Mouse (Mus musculus) adipocyte (in vitro differentiated cells): ENCODE measurements around the gene Gm9844.
A peak's percentile ranks its signal among the peaks of the same experiment; 100 is the strongest.
"Not testable (repeated sequence)": the region's sequence is repeated elsewhere in the genome, so short reads cannot be mapped to it uniquely, and the experiment has no call there.

Source experiments
- DNase-seq: peaks from one replicate; pipeline ENCODE4 v3.0.0-alpha.2; 2016; ENCODE audit warnings: low spot score

Gene Gm9844

DNA sequence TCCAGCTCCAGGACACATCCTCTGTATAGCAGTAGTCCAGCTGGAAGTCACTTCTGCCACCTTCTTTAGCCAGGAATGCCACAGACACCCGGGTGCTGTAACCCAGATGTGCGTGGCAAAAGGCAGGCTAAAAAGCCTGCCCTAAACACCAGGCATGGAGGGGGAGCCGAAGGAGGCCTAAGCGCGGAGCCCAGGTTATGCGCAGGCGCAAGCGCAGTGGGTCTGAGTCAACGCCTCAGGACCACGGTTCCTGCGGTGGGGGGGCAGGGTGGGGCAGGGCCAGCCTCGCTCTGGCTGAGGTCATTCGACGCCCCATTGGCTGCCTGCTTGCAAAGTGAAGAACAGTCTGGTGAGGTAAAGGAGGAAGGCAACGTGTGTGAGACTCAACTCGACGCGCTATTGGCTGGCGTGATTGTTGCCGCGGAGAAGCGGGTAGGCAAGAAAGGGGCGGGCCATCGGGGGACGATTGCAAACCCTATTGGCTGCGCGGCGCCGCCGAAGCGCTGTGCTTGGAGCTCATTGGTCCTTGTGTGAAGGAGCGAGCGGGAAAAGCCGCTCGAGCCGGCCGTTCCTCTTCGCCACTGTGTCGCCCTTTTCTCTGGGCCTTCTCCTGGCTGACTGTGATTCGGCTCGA is 7.6 kb downstream of the Gm9844 start, which contains the start of the genes Lypd4 and Dmrtc2:
TSS of gene Lypd4 (minus strand) at position 410 of the 634 bp plus-strand sequence.
TSS of gene Dmrtc2 (plus strand) at position 526 of the 634 bp plus-strand sequence.
- DNase-seq = no peak

DNA sequence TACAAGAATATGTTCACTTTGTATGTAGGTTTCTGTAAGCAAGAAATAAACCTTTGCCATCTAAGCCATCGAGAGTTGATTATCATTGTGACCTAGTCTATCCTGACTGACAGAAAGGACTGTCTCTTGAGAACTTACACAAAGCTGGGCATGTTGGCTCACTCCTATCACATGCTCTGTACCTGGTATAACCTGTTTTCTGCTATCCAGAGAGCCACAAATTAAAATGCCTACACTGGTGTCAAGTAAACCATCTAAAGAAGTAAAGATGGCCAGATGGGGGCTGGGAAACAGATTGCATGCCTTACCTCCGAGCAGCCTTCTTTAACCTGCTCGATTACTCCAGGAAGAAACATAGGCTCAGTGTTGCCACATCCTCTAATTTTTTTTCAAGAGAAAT is 15.6 kb downstream of the Gm9844 start:
- DNase-seq = no peak

DNA sequence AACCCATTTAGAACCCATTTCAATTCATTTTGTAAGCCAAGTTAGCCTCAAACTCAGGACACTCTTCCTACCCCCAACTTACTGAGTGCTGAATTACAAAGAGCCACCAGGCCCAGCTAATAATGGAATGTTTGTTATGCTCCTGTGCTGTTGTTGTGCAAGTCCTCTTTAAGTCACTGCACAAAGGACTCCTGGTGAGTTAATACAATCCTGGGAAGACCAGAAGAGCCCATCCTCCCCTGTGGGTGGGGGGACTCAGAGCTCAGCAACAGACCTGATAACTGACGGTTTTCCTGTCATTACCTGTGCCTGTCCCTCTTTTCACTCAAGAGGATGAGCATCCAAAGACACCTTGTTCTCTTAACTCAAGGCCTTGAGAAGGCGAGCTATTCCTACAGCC is 17.6 kb downstream of the Gm9844 start:
- DNase-seq = no peak

DNA sequence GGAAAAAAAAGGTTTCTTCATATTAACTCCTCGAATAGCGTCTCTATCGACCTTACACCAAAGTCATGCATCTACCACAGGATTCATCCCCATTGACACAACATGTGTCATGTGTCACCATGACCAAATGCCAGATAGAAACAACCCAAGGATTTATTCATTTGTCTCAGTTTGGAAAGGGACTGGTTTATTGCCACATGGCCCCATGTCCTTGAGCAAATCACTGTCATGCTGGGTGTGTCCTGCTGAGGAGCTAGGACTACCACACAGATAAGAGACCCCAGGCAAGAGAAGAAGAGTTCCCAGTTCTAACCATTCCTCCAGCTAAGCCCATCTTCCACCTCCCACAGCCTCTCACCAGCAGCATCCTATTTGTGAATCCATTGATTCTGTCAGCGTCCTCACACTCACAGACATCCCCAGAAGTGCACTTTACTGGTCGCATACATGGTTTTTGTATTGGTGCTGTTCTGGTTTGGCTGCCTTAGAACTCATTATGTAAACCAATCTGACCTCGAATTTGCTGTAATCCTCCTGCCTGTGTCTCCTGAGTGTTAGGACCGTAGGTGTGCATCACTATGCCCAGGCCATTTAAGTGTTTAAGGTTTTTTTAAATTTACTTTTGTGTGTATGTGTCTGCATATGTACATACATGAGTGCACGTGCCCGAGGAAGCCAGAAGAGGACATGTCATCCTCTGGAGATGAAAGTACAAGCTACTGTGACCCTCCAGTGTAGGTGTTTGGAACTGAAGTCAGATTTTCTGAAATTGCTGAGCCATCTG is 20.6 kb downstream of the Gm9844 start:
- no peak for DNase-seq

DNA sequence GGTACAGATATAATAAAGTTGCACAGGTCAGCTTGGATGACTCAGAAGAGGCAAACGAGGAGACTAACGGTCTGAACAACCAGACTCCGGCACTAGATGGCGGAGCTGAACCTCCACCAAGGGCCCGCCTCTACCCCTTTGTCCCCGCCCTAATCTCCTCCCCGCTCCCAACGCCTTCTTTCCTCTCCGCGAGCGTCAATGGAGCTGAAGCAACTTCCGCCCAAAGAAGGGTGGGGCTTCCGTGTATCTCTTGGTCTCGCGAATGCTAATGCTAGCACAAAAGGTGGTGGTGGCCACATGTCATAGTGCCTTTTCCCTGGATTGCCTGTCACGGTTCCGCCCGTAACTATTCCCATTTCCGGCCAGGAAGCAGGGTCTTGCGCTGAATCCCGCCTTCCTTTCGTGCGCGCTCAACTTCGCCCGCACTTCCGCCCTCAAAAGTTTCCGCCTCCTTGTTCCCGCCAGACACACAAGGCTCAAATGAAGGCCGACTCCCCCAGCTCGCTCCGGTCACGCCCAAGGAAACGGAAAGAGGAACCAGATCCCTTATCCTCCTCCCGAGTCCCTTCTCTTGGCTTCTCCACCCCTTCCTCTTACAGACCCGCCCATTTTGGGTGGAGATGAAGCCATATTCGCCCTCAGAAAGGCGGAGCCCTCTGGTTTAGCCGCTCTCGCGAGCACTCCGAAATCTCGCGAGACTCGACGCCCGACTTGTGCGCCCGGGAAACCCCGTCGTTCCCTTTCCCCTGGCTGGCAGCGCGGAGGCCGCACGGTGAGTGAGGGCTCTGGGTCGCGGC is 22.1 kb downstream of the Gm9844 start, which contains the start of gene Rps19:
TSS of gene Rps19 (plus strand) at position 476 of the 797 bp plus-strand sequence.
- DNase-seq = peak; percentile 99

DNA sequence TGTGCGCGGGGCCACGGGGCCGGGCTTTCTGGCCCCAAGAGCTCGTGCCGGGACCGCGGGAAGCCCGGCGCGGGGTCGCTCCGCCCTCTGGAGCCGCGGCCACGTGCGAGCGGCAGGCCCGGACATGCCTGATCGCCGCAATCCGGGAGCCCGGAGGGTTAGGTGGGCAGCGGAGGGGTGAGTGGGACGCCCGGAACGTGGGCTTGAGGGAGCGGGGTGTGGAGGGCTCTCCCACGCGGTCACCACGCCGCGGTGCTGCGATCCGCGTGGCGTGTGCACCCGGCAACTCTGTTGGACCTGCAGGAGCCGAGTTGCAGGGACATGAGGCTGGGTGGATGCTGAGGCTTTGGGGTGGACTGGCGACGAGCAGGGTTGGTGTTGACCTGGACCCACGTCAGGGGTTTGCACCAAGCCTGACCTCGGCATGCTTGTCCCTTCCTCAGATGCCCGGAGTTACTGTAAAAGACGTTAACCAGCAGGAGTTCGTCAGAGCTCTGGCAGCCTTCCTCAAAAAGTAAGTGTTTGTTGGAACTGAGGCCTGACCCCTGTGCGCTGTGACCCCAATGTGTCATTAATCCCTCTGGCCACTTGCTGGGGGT is 22.8 kb downstream of the Gm9844 start:
- peak; percentile 47 for DNase-seq

DNA sequence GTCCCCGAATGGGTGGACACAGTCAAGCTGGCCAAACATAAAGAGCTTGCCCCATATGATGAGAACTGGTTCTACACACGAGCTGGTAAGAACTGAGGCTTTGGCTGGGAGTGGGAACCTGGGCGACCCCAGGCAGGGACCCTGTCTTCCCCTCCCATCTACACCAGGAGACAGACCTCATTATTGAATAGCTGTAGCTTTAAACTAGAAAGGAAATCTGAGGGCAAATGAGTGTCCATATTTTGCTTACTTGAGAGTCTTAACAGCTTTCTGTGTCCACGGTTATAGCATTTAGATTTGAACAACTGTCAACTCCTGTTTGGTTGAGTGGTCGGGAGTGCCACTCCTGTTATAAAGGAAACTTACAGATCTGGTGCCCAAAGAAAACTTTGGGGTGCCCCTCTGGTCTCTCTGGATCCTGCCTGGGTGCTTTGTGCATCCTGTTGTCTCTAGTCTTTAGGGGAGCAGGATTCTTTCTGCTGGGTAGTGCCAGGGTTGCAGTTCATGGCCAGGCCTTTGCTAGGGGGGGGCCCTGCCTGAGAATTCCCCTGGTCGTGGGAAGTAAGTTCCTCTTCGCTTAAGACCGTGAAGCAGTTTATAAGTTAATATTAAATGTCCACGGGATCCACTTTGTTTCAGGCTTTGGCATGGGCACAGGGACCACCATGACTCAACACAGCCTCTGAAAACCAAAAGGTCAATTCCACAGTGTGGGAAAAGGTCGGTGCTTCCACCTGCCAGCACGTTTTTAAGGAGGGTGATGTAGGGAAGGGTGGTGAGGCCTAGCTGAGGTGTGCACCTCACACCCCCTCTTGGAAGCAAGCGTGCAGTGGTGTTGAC is 23.7 kb downstream of the Gm9844 start:
- DNase-seq = peak; percentile 10

DNA sequence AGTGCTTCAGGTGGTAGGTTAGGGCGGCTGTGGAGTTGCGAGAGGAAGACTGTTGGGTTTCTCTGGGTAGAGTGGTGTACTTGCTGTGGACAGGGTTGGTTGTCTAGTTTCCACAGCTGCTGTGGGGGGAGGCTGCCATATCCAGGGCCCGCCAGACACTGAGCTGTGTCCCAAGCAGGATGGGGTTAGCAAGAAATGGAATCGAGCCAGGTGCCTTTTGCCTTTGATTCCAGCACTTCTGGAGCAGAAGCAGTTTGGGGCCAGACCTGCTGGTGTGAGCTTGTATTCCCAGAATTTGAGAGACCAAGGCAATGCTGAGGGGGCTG is 24.3 kb downstream of the Gm9844 start:
- DNase-seq = peak; percentile 72

DNA sequence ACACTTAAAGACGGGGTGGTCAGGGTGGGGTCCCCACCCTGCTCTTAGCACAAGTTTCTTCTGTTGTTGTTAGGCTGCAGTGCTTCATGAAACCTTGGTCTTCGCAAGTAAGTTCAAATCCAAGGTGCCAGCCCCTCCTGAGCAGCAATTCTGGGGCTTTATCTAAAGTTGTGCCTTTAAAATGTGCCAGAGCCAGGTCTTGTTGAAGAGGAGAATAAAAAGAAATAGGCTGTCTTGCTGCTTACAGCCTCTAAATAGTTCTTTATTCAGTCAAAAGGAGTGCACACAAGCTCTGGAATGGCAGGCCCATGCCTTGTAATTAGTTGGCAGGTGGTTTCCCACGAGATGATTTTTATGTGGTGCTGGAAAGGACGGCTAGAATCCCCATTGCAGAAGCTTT is 25.1 kb downstream of the Gm9844 start:
- DNase-seq = no peak

DNA sequence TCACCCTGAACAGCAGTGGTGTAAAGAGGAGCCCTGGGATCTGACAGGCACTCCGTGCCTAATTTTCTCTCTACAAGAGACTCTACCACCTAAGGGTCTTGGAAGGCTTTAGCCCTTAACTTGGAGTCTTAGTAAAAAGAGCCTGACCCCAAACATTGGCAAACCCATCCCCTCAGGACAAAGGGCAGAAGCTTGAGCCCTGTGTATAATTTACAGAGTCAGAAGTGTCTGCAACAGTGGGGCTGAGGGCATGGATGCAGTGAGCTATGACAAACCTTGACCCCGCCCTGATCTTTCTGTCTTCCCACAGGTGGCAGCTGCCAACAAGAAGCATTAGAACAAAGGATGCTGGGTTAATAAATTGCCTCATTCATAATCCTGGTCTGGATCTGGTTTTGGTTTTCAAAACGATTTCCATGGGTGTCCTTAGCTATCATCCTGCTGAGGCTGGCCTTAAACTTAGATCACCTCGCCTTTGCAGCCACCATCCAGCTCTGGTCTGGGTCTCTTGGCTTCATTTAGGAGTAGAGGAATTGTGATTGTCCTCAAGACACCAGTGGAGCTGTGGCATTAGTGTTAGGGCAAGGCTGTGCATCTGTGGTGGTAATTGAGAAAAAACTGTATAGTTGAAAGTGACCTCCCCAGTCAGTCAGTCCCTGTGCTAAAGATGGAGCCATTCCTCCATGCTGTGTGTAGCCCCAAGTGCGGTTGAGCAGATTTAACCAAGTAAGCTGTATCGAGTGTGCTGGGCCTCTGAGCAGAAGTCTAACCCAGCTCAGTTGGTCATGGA is 27.6 kb downstream of the Gm9844 start:
- no peak for DNase-seq

DNA sequence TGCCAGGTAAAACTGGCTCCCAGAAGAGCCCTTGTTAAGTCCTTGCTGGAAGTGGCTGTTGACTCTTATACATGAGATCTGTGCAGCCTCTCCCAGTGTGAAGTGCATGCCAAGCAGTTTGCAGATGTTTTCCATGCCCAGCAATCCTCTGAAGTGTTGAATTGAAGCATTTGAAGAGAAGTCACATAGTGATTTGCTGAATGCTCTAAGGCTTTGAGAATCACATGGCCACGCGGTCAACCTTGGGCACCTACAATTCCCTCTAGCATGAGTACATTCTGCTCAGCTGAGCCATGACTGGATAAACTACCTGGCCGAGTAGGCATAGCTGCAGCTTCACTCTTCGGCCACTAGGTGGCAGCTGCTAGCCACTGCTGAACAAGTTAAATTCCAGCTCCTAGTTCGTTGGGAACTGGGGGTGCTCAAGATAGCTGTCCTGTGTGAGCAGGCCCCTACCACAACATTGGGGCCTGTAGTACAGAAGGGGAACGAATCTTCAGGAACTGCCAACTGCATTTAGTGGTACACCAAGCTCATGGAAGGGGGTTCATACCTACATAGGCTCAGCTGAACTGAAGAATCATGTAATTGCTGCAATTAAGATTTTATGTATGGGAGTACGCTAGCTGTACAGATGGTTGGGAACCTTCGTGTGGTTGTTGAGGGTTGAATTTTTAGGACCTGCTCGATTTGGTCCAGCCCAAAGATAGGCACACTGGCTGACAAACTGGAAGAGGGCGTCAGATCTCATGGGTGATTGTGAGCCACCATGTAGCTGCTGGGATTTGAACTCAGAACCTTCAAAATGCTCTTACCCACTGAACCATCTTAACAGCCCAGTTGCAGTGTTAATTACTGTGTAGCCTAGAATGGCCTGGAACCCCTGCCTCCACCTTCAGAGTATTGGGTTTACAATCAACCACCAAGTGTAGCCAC is 28.5 kb downstream of the Gm9844 start:
- peak; percentile 79 for DNase-seq

DNA sequence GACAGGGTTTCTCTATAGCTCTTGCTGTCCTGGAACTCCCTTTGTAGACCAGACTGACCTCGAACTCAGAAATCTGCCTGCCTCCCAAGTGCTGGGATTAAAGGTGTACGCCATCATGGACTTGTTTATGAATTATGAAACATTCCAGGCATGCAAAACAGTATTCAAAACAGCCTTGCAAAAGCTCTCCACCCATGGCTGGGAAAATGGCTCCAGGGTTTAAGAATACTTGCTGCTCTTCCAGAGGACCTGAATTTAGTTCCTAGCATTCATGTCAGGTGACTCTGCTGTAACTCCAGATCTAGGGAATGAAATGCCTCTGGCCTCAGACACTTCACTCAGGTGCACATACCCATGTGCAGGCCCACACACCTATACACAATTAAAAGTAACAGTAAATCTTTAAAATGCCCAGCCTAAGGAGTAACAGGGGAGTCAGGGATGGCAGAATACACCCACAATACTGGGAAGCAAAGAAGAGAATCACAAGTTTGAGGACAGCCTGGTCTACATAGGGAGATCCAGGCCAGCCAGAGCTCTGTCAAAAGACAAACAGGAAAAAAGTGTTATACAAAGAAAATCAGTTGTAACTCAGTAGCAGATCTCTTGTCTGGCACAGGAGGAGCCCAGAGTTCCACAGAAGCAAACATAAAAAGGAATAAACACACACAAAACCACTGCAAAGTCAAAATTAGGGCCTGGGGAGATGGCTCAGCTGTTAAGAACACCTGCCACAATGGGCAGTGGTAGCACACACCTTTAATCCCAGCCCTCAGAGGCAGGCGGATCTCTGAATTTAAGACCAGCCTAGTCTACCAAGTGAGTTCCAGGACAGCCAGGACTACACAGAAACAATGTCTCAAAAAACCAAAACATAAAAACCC is 29.5 kb downstream of the Gm9844 start:
- no peak for DNase-seq

DNA sequence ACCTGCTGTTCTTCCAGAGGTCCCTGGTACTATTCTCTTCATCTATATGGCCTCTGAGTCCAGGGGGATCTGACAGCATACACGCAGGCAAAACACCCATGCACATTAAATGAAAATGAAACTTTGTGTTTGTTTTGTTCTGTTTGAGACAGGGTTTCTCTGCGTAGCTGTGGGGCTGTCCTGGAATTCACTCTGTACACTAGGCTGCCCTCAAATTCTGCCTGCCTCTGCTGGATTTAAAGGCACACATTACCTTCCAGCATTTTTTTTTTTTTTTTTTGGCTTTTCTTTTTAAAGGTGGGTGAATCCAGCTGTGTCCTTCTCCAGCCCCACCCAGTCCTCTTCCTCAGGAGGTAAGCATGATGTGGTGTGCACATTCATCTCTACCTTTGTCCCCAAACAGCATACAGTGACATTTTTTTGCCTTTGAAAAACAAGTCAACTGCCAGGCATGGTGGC is 30.1 kb downstream of the Gm9844 start:
- DNase-seq = no peak

DNA sequence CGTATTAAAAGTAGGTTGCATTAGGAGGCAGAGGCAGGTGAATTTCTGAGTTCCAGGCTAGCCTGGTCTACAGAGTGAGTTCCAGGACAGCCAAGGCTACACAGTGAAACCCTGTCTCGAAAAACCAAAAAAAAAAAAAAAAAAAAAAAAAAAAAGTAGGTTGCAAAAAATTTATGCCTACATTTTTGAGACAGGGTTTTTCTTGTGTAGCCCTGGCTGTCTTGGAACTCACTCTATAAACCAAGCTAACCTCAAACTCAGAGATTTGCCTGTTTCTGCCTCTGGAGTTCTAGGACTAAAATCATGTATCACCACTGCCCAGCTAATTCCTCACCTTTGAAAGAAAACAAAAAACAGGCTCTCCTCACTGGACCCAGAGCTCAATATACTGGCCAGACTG is 33.7 kb downstream of the Gm9844 start:
- not testable (repeated sequence) for DNase-seq

DNA sequence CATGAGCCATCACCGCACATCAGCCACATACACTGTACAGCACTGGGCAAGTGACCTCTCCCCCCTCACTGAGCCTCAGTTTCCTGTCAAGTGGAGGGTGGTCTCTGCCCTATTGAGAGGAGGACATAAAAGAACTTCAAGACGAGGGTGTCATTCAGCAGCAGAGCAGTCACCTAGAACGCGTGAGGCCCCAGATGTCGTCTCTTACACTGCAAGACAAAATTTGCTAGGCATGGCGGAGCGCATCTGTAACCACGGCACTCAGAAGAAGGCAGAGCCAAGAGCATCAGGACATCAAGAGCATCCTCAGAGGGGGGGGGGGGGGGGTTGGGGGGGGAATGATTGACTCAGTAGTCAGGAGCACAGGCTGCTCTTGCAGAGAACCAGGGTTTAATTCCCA is 34.3 kb downstream of the Gm9844 start:
- no peak for DNase-seq

DNA sequence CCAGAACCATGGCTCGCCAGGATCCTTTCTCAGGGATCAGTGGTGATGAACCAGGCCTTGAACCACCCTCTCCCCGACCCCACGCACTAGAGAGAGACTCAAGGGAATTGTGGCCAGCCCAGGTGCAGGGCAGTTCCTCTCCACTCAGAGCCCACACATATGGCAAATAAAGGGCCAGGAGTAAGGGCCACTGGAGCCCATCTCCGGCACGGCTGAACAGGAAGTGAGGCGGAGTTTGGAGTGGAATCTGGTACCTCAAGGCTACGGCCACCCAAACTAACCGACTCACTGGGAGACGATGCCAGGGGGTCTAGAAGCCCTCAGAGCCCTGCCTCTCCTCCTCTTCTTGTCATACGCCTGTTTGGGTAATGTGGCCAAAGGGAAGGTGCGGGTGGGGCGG is 35.2 kb downstream of the Gm9844 start, which contains the start of gene Cd79a:
TSS of gene Cd79a (plus strand) at position 158 of the 400 bp plus-strand sequence.
- DNase-seq = no peak

DNA sequence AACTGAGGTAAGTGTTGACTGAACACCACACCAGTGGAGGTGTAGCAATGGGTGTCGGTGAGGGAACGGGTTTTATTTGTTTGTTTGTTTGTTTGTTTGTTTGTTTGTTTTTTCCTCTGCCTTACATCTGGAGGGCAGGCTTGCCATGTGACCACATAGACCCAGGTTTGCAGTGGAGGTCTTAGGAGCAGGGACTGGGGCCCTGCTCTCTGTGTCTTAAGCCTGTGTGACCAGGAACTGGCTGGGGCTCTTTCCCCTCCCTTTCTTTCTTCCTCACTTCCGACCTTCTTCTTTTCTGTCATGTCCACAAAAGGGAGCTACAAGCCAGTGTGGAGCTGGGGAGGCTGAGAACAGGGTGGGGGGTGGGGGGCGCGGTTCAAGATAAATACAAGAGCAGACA is 35.9 kb downstream of the Gm9844 start:
- DNase-seq = no peak

DNA sequence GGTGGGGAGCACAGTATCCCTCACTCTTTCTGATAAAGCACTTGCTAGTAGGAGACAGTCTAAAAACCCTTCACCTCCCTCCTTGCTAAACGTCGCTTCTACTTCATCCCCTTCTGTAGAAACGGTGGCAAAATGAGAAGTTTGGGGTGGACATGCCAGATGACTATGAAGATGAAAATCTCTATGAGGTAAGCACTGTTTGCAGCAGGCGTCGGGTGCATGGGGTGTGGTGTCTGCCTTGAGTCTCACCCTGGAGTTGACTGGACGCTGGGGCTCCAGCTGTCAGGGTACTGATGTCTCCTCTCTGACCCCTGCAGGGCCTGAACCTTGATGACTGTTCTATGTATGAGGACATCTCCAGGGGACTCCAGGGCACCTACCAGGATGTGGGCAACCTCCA is 39.1 kb downstream of the Gm9844 start:
- DNase-seq = no peak
